Mouse (Mus musculus): ENCODE measurements at regions not wholly inside any gene's neighbourhood (a gene's known extent, or its start where the extent isn't known, plus 50 kb on each side); places are given as distances from the start of the nearest gene placed in this dataset.

DNA sequence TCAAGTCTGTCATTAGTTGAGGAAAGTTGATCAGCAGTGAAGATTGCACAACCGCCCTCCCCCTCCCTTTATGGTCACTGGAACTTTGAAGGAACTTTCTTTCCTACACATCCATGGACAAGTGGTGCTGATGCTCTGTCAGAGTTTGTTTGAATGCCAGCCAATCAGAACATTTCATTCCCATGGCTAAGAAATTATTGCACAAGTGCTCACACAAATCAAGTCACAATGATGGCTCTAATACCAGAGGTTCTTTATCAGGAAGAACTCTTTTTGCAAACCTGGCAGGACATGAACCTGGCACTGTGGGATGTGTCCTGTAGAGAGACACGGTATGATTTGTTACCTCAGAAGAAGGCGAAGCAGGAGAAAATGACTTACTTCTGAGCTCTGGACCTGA is 54.3 kb upstream of the Spry2 start:
- Histone ChIP-seq H3K4me2 (ENCODE audit: low read depth, low read length) (no peak overlapping the region), H3K9me3 (replicated peaks; ENCODE audit: control insufficient read depth, low read length) (no peaks in the 10 kb centered on the region), H3K27ac (ENCODE audit: low read length) (no peak overlapping the region), H3K36me3 (ENCODE audit: control insufficient read depth, insufficient read depth, low read length) (no peaks in the 10 kb centered on the region), H3K27me3 (ENCODE audit: control insufficient read depth, insufficient read depth, low read length) (no peaks in the 10 kb centered on the region), H3K9ac (ENCODE audit: low read length) (no peak overlapping the region), H3K4me3 (replicated peaks; ENCODE audit: low read length) (no peak overlapping the region), H3K4me1 (ENCODE audit: control insufficient read depth, insufficient read depth, low read length) (no peaks in the 10 kb centered on the region)
- no peak for ATAC-seq (ENCODE audit: insufficient read depth, low FRiP score)
- 84% methylated on average over 3 of the region's 3 CpGs for WGBS

DNA sequence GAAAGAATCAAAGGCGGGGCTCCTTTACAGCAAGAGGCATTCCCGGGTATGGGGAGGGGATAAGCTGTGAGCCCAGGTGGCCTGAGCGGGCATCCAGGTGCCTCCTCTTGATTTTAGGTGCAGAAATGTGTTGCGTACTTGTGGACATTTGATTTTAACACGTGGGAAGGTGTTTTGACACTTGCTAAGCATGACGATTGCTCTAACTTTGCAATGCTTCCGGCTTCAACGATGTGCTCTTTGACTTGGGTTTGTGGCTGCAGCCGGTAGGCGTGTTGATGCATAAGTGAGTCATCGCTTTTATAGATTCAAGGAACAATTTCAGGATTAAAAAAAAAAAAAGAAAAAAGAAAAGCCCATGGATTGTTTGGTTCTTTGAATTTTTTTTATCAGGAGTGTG is 58.5 kb upstream of the Spry2 start:
- ATAC-seq (ENCODE audit: insufficient read depth, low FRiP score), result no peak
- 85% methylated on average over 11 of the region's 11 CpGs for WGBS
- no peak overlapping the region for H3K9ac ChIP-seq (ENCODE audit: low read length)
- no peaks in the 10 kb centered on the region for H3K27me3 ChIP-seq (ENCODE audit: control insufficient read depth, insufficient read depth, low read length)
- no peak overlapping the region for H3K4me3 ChIP-seq (replicated peaks; ENCODE audit: low read length)
- H3K27ac ChIP-seq (ENCODE audit: low read length), result no peak overlapping the region
- no peak overlapping the region for H3K4me2 ChIP-seq (ENCODE audit: low read depth, low read length)
- H3K4me1 ChIP-seq (ENCODE audit: control insufficient read depth, insufficient read depth, low read length), result 0 out of 2 replicates have a peak, but pooled peaks cover 3% of the 10 kb centered on the region
- no peaks in the 10 kb centered on the region for H3K36me3 ChIP-seq (ENCODE audit: control insufficient read depth, insufficient read depth, low read length)
- no peaks in the 10 kb centered on the region for H3K9me3 ChIP-seq (replicated peaks; ENCODE audit: control insufficient read depth, low read length)

DNA sequence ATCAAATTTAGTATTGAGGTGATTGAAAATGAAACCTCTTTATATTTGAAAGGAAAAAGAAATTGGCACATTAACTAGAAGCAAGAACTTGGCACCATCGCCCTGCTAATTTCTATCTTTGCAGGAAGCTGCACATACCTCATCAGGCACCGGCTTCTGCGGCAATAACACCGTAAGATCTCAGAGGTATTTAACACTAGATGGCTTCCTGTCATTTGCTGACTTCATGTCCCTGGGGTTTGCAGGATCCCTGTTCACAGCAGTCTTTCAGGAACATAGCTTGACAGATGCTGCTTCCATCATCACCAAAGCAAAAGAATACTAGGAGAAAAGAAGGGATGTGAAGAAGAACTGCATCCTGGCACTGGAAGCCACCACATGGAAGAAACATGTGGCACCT is 60.2 kb upstream of the Spry2 start:
- no peak for ATAC-seq (ENCODE audit: insufficient read depth, low FRiP score)
- H3K9ac ChIP-seq (ENCODE audit: low read length), result no peak overlapping the region
- H3K4me1 ChIP-seq (ENCODE audit: control insufficient read depth, insufficient read depth, low read length), result 0 out of 2 replicates have a peak, but pooled peaks cover 3% of the 10 kb centered on the region
- H3K9me3 ChIP-seq (replicated peaks; ENCODE audit: control insufficient read depth, low read length), result no peaks in the 10 kb centered on the region
- WGBS, result 82% methylated on average over 4 of the region's 4 CpGs
- H3K36me3 ChIP-seq (ENCODE audit: control insufficient read depth, insufficient read depth, low read length), result no peaks in the 10 kb centered on the region
- H3K27ac ChIP-seq (ENCODE audit: low read length), result no peak overlapping the region
- H3K4me2 ChIP-seq (ENCODE audit: low read depth, low read length), result no peak overlapping the region
- H3K27me3 ChIP-seq (ENCODE audit: control insufficient read depth, insufficient read depth, low read length), result no peaks in the 10 kb centered on the region
- no peak overlapping the region for H3K4me3 ChIP-seq (replicated peaks; ENCODE audit: low read length)

DNA sequence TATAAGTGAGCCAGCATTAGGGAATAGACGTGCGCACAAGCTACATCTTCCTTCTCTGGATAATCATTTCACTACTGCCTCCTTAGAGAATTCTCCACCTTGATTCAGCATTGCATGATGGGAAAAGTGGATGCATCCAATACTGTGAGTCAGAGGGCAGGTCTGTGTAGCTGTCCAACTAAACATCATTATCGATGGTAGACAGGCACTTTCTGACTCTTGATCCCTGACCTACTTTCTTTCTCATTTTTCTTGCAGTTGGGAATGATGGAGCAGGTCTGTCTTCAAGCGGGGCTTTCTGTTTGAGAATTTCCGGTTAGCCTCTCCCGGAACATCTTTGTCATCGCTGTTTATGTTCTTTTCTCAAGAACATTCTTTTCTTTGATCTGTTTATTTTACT is 61.4 kb upstream of the Spry2 start:
- peak overlapping the region; percentile 17 for H3K27ac ChIP-seq (ENCODE audit: low read length)
- H3K9me3 ChIP-seq (replicated peaks; ENCODE audit: control insufficient read depth, low read length), result no peaks in the 10 kb centered on the region
- ATAC-seq (ENCODE audit: insufficient read depth, low FRiP score), result peak; percentile 53; the same call in 1 of the 2 replicates

DNA sequence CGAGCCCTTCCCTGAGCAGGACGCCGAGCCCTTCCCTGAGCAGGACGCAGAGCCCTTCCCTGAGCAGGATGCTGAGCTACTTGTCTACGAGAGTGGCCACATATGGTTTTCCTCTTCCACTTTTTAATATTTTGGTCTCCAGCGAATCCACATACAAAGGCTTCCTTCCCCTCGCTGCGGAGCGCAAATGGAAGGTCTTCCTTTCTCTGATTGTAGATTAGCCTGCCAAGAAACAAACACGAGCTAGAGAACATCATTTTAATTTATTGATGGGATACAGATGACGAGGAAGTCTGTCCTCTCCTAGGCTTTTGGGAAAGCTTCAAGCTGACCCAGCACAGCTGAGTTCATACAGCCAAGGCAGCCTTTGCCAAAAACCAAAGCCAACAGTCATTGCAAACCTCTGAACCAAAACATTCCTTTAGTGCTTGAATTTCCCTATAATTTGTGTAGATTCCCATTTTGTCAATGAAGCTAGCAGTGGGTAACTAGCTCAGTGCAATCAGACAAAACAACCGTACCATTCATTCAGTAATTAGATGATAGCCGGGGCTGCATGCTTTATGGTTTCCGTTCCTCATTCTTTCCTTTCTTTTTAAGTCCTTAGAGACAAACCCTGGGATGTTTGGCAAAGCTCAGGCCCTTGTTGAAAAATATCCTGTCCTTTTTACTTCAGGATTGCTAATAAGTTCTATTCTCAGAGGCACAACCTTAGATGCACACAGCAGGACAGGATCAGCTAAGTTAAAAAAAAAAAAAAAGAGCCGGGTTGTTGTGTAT is 83.1 kb upstream of the Spry2 start:
- H3K27me3 ChIP-seq (ENCODE audit: control insufficient read depth, insufficient read depth, low read length), result no peaks in the 10 kb centered on the region
- H3K27ac ChIP-seq (ENCODE audit: low read length), result peak overlapping the region; percentile 90
- H3K9ac ChIP-seq (ENCODE audit: low read length), result no peak overlapping the region
- H3K4me1 ChIP-seq (ENCODE audit: control insufficient read depth, insufficient read depth, low read length), result peaks cover 5% of the 10 kb centered on the region; the same call in 1 of the 2 replicates
- H3K36me3 ChIP-seq (ENCODE audit: control insufficient read depth, insufficient read depth, low read length), result no peaks in the 10 kb centered on the region
- H3K9me3 ChIP-seq (replicated peaks; ENCODE audit: control insufficient read depth, low read length), result no peaks in the 10 kb centered on the region
- 41% methylated on average over 15 of the region's 15 CpGs for WGBS
- peak; percentile 95 for ATAC-seq (ENCODE audit: insufficient read depth, low FRiP score)
- H3K4me3 ChIP-seq (replicated peaks; ENCODE audit: low read length), result no peak overlapping the region
- peak overlapping the region; percentile 30 for H3K4me2 ChIP-seq (ENCODE audit: low read depth, low read length)

More for the DNA sequence above, 61.4 kb upstream of the Spry2 start:
- Histone ChIP-seq H3K4me3 (replicated peaks; ENCODE audit: low read length) (no peak overlapping the region), H3K9ac (ENCODE audit: low read length) (no peak overlapping the region), H3K27me3 (ENCODE audit: control insufficient read depth, insufficient read depth, low read length) (no peaks in the 10 kb centered on the region), H3K4me1 (ENCODE audit: control insufficient read depth, insufficient read depth, low read length) (0 out of 2 replicates have a peak, but pooled peaks cover 3% of the 10 kb centered on the region), H3K4me2 (ENCODE audit: low read depth, low read length) (no peak overlapping the region), H3K36me3 (ENCODE audit: control insufficient read depth, insufficient read depth, low read length) (no peaks in the 10 kb centered on the region)
- WGBS, result 50% methylated on average over 7 of the region's 7 CpGs

DNA sequence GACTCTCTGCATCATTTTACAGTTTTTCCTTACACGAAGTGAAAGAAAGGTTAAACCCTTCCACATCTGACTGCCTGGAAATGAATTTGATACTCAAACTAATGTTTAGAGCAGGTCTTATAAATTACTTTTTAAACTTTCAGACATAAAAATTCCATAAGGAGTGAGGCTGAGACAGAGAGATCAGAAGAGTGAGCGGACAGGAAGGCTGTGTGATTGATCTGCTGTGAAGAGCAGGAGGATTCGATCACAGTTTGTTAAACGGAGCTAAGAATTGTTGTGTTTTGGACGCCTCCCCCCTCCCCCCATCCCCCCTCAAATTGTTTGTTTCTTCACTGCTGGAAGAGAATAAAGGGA is 83.7 kb upstream of the Spry2 start:
- no peaks in the 10 kb centered on the region for H3K36me3 ChIP-seq (ENCODE audit: control insufficient read depth, insufficient read depth, low read length)
- H3K4me3 ChIP-seq (replicated peaks; ENCODE audit: low read length), result no peak overlapping the region
- H3K27ac ChIP-seq (ENCODE audit: low read length), result peak overlapping the region; percentile 81
- peaks cover 5% of the 10 kb centered on the region; the same call in 1 of the 2 replicates for H3K4me1 ChIP-seq (ENCODE audit: control insufficient read depth, insufficient read depth, low read length)
- no peaks in the 10 kb centered on the region for H3K27me3 ChIP-seq (ENCODE audit: control insufficient read depth, insufficient read depth, low read length)
- no peak overlapping the region for H3K9ac ChIP-seq (ENCODE audit: low read length)
- peak; percentile 5; the same call in 1 of the 2 replicates for ATAC-seq (ENCODE audit: insufficient read depth, low FRiP score)
- WGBS, result 31% methylated on average over 5 of the region's 5 CpGs
- H3K9me3 ChIP-seq (replicated peaks; ENCODE audit: control insufficient read depth, low read length), result no peaks in the 10 kb centered on the region
- H3K4me2 ChIP-seq (ENCODE audit: low read depth, low read length), result peak overlapping the region; percentile 30; the same call in 1 of the 2 replicates

DNA sequence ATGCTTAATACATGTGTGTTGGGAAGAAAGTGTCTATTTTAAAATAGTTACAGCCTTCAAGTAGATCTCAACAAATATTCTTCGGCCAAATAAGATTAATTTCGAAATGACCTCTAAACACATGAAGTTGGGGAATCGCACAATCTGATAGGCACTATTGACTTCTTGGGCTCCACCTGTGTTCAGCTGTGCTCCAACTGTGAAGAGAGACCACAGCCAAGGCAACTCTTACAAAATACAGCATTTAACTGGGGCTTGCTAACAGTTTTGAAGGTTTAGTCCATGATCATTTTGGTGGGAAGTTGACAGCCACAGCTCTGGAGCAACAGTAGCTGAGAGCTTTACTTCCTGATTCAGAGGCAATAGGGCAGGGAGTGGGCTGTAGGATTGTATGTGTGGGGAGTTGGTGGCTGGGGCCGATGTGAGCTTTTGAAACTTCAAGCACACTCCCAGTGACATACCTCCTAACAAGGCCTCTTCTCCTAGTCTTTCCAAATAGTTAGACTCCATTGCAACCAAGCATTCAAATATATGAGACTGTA is 90.8 kb upstream of the Spry2 start:
- no peak overlapping the region for H3K4me2 ChIP-seq (ENCODE audit: low read depth, low read length)

DNA sequence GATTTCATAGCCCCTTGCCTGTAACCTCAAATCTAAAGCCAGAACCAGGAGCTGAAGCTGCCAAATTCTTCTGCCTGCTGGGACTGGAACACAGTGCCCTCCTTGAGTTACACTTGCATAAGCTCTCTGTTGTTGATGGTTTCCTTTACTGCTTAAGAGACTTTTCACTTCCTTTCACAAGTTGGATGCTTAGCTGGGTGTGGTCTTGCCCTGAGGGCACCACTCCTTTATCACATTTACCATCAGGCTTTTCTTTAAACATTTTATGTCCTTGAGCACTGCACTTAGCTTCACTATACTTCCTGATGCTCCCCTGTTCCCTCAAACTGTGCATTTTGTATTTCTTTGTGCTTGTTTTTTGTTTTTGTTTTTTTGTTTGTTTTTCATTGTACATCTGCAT is 92.1 kb upstream of the Spry2 start:
- Histone ChIP-seq H3K27me3 (ENCODE audit: control insufficient read depth, insufficient read depth, low read length) (no peaks in the 10 kb centered on the region), H3K9me3 (replicated peaks; ENCODE audit: control insufficient read depth, low read length) (no peaks in the 10 kb centered on the region), H3K4me3 (replicated peaks; ENCODE audit: low read length) (no peak overlapping the region), H3K4me2 (ENCODE audit: low read depth, low read length) (no peak overlapping the region), H3K27ac (ENCODE audit: low read length) (no peak overlapping the region), H3K9ac (ENCODE audit: low read length) (no peak overlapping the region), H3K4me1 (ENCODE audit: control insufficient read depth, insufficient read depth, low read length) (no peaks in the 10 kb centered on the region), H3K36me3 (ENCODE audit: control insufficient read depth, insufficient read depth, low read length) (no peaks in the 10 kb centered on the region)
- ATAC-seq (ENCODE audit: insufficient read depth, low FRiP score), result no peak

More for the DNA sequence above, 90.8 kb upstream of the Spry2 start:
- H3K9me3 ChIP-seq (replicated peaks; ENCODE audit: control insufficient read depth, low read length), result no peaks in the 10 kb centered on the region
- no peaks in the 10 kb centered on the region for H3K36me3 ChIP-seq (ENCODE audit: control insufficient read depth, insufficient read depth, low read length)
- no peaks in the 10 kb centered on the region for H3K27me3 ChIP-seq (ENCODE audit: control insufficient read depth, insufficient read depth, low read length)
- H3K4me3 ChIP-seq (replicated peaks; ENCODE audit: low read length), result no peak overlapping the region
- H3K27ac ChIP-seq (ENCODE audit: low read length), result no peak overlapping the region
- no peaks in the 10 kb centered on the region for H3K4me1 ChIP-seq (ENCODE audit: control insufficient read depth, insufficient read depth, low read length)
- H3K9ac ChIP-seq (ENCODE audit: low read length), result no peak overlapping the region
- ATAC-seq (ENCODE audit: insufficient read depth, low FRiP score), result no peak
- WGBS, result 87% methylated on average over 4 of the region's 4 CpGs

DNA sequence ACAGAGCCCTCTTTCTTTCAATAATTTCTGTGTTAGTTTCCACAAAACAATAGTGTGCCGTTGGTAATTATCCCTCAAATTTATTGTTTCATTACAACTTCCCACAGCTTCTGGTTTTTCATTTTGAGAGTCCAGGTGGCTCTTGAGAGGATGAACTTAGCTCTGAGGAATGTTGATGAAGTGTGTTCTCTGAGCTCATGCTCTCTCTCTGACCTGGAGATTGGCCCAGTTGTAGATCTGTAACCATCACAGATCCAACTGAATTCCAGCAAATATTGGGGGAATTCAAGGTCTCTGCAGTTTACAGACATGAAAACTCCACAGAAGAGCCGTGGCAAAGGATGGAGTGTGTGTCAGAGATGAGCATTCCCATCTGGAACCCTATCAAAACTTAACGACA is 96.5 kb upstream of the Spry2 start:
- Histone ChIP-seq H3K4me1 (ENCODE audit: control insufficient read depth, insufficient read depth, low read length) (no peaks in the 10 kb centered on the region), H3K36me3 (ENCODE audit: control insufficient read depth, insufficient read depth, low read length) (no peaks in the 10 kb centered on the region), H3K4me2 (ENCODE audit: low read depth, low read length) (no peak overlapping the region), H3K4me3 (replicated peaks; ENCODE audit: low read length) (no peak overlapping the region), H3K9ac (ENCODE audit: low read length) (no peak overlapping the region), H3K27ac (ENCODE audit: low read length) (no peak overlapping the region), H3K9me3 (replicated peaks; ENCODE audit: control insufficient read depth, low read length) (no peaks in the 10 kb centered on the region), H3K27me3 (ENCODE audit: control insufficient read depth, insufficient read depth, low read length) (no peaks in the 10 kb centered on the region)
- 48% methylated on average over 3 of the region's 3 CpGs for WGBS
- no peak for ATAC-seq (ENCODE audit: insufficient read depth, low FRiP score)
